Mouse (Mus musculus): ENCODE measurements around the gene Ucp2.

DNA sequence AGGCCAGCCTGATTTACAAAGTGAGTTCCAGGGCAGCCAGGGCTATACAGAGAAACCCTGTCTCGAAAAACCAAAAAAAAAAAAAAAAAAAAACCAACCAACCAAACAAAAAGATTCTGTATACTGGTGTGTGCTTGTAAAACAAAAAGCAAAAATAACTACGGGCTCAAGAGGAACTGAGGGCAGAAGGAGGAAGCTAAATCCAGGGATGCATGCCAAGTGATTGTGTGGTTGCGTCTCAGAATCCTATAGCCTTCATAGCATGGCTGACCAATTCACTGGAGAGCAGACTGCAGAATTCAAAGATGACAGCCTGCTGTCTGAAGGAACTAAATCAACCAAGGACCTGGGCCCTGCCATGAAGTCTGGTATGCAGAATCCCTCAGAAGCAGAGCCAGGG, 41.1 kb downstream of the Ucp2 start:
- no peak for TF ChIP-seq TAL1 (IDR thresholded peaks at IDR 0.05; ENCODE audit: low read length)
- no peak for TF ChIP-seq GATA1 (IDR thresholded peaks at IDR 0.05; ENCODE audit: low read length)

Data from erythroblast, embryonic 14.5 days (primary cell).